Mouse (Mus musculus) limb, embryonic 13.5 days (tissue): ENCODE measurements around the gene Ezh1. TPM values are rescaled to one million over a fixed set of nuclear protein-coding genes. Genes with fewer than 3 reads are reported as not detected.
A peak's percentile ranks its signal among the peaks of the same experiment; 100 is the strongest.

Source experiments
- ATAC-seq: fragments of 200-750 bp; cut with Nextera tagmentation; 2 replicates; pipeline ENCODE4 v1.8.0; 2017; ENCODE audit warnings: low read depth, moderate number of reproducible peaks, moderate TSS enrichment; ENCODE audit not compliant: low FRiP score
- H3K27ac ChIP-seq: fragments of 300-500 bp; sonication (generic); 2 replicates; pipeline ENCODE4 v1.5.1; 2015; ENCODE audit warnings: inconsistent platforms, mild to moderate bottlenecking, moderate library complexity
- H3K27me3 ChIP-seq: fragments of 300-500 bp; sonication (generic); 2 replicates; pipeline ENCODE4 v1.6.1; 2015; ENCODE audit warnings: mild to moderate bottlenecking, inconsistent platforms
- H3K36me3 ChIP-seq: fragments of 300-500 bp; sonication (generic); 2 replicates; pipeline ENCODE4 v1.6.1; 2015; ENCODE audit warnings: inconsistent platforms, mild to moderate bottlenecking, moderate library complexity
- H3K4me1 ChIP-seq: fragments of 300-500 bp; sonication (generic); 2 replicates; pipeline ENCODE4 v1.6.1; 2015; ENCODE audit warnings: inconsistent platforms
- H3K4me2 ChIP-seq: fragments of 300-500 bp; sonication (generic); replicated peaks from 2 replicates; pipeline ENCODE4 v1.6.1; 2015; ENCODE audit warnings: inconsistent platforms, mild to moderate bottlenecking, moderate library complexity
- H3K4me3 ChIP-seq: fragments of 300-500 bp; sonication (generic); 2 replicates; pipeline ENCODE4 v1.5.1; 2015; ENCODE audit warnings: moderate library complexity, mild to moderate bottlenecking, inconsistent platforms
- H3K9ac ChIP-seq: fragments of 300-500 bp; sonication (generic); 2 replicates; pipeline ENCODE4 v1.6.1; 2015; ENCODE audit warnings: mild to moderate bottlenecking, inconsistent platforms
- H3K9me3 ChIP-seq: fragments of 300-500 bp; sonication (generic); 2 replicates; pipeline ENCODE4 v1.6.1; 2016; ENCODE audit warnings: inconsistent platforms
- WGBS: fragments of 180-500 bp; shearing (Covaris S2); methylation state at CpG from one replicate; pipeline ENCODE4 v1.1.7; 2015; 5-methylcytosine and 5-hydroxymethylcytosine counted together
- polyA plus RNA-seq: library from polyadenylated mRNA; unstranded; fragments of >200 nt; fragmentation: Nextera tagmentation; extraction: Ambion mirVana; gene quantifications from 2 replicates; pipeline ENCODE4 v1.2.1, GENCODE M21; 2015

Gene Ezh1
- polyA plus RNA-seq, 1 experiment from 2014 or later = 17.5 TPM

DNA sequence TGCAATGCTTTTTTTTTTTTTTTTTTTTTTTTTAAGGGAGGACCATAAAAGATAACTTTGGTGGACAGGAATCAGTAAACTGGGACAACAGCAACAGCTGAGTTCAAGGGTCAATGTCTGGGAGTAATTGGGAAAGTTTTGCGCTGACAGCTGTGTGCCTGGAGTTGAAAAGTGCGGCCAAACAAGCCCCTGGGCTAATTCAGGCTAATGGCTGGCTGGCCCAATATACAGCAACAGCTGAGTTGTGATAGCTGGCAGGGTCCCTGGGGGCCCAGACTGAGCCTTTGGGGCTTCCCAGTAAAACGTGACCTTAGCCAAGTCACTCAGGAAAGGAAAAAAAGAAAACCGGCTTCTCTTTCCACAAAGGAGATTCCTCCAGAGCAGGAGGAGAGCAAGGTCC lies 18.8 kb upstream of the Ezh1 start:
- H3K9ac ChIP-seq = no peak overlapping the region
- peaks cover 14% of the 10 kb centered on the region for H3K27me3 ChIP-seq
- H3K36me3 ChIP-seq = no peaks in the 10 kb centered on the region
- no peak overlapping the region for H3K4me3 ChIP-seq
- no peak overlapping the region for H3K27ac ChIP-seq
- no peaks in the 10 kb centered on the region for H3K9me3 ChIP-seq
- 2% methylated on average over 4 of the region's 4 CpGs for WGBS
- H3K4me2 ChIP-seq = peak overlapping the region; percentile 98
- H3K4me1 ChIP-seq = peaks cover 32% of the 10 kb centered on the region
- no peak for ATAC-seq

- Histone ChIP-seq H3K4me3 (no peak overlapping the region), H3K36me3 (no peaks in the 10 kb centered on the region), H3K27ac (peak overlapping the region; percentile 73), H3K27me3 (no peaks in the 10 kb centered on the region), H3K4me1 (no peaks in the 10 kb centered on the region; the same call in 1 of the 2 replicates), H3K9me3 (no peaks in the 10 kb centered on the region), H3K4me2 (no peak overlapping the region), H3K9ac (peak overlapping the region; percentile 40; the same call in 1 of the 2 replicates)
- WGBS = 20% methylated on average over 5 of the region's 5 CpGs
- ATAC-seq = no peak
Measured at GRCm38 (mm10) chr11:101238071-101238647, 11.9 kb upstream of the Ezh1 start.

DNA sequence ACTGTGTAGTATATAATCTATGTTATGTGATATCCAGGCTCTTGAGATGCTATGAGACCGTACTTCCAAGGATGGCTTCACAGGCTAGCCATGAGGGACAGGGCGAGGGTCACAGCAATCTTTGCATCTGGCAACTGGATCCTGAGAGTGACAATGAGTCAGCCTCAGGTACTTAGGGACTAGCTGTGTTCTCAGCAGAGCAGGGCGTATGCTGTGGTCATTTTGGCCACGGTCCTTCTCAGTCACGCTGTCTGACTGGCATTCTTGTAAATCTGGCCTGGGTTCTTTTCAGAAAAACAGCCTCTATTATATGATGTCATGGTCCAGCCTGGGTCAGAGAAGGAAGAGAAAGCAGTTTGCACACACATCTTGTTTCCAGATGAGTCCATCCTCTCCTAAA lies 10.5 kb upstream of the Ezh1 start:
- Histone ChIP-seq H3K4me1 (peaks cover 5% of the 10 kb centered on the region), H3K27ac (no peak overlapping the region), H3K36me3 (no peaks in the 10 kb centered on the region), H3K4me2 (no peak overlapping the region), H3K4me3 (no peak overlapping the region), H3K9me3 (no peaks in the 10 kb centered on the region), H3K27me3 (no peaks in the 10 kb centered on the region), H3K9ac (no peak overlapping the region)
- no peak for ATAC-seq
- WGBS = 92% methylated on average over 5 of the region's 5 CpGs

GRCm38 (mm10) chr11:101235429-101235828 lies 9.2 kb upstream of the Ezh1 start:
- H3K27ac ChIP-seq = no peak overlapping the region
- H3K36me3 ChIP-seq = no peaks in the 10 kb centered on the region
- peaks cover 19% of the 10 kb centered on the region for H3K4me1 ChIP-seq
- no peaks in the 10 kb centered on the region for H3K9me3 ChIP-seq
- H3K4me3 ChIP-seq = no peak overlapping the region
- H3K4me2 ChIP-seq = no peak overlapping the region
- no peak for ATAC-seq
- H3K27me3 ChIP-seq = no peaks in the 10 kb centered on the region
- no peak overlapping the region for H3K9ac ChIP-seq

DNA sequence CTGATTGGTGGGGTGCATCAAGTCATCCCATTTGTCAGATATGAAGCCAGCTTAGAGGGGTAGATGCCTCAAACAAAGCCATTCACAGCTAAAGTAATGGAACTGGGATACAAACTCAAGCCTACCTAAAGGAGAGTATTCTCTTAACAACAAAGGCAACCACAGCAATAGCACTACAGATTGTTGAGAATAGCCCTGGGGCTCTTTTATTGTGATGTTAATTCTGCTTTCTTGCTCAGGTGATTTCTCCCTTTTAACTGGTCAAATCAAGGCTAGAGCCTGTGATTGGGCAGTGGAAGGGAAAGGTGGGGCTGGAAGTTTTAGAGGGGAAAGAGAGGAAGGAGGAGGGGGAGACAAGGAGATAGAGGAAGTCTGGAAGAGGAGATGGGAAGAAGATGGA lies 7.9 kb upstream of the Ezh1 start:
- no peaks in the 10 kb centered on the region for H3K27me3 ChIP-seq
- no peaks in the 10 kb centered on the region for H3K36me3 ChIP-seq
- H3K27ac ChIP-seq = no peak overlapping the region
- no peak for ATAC-seq
- no peak overlapping the region for H3K4me3 ChIP-seq
- no peak overlapping the region for H3K9ac ChIP-seq
- H3K4me1 ChIP-seq = peaks cover 30% of the 10 kb centered on the region
- no peak overlapping the region for H3K4me2 ChIP-seq
- H3K9me3 ChIP-seq = no peaks in the 10 kb centered on the region

DNA sequence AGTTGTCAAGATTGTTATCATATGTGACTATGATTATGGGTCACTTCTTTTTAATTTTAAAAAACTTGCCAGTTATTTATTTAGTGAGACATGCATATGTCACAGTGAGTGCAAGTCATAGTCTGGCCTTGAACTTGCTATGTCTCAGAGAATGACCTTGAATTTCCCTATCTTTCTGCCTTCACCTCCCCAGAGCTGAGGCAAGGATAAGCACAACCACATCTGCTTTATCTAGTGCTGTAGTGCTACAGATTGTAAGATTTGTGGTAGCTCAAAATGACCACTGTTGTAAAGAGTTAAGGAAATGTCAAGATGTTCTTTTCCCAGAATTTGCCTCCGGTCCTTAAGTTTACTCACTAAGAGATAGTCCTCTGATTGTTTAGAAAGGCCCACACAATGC lies 7.0 kb upstream of the Ezh1 start:
- 94% methylated on average over 1 of the region's 1 CpGs for WGBS
- H3K9me3 ChIP-seq = no peaks in the 10 kb centered on the region
- no peaks in the 10 kb centered on the region for H3K36me3 ChIP-seq
- H3K9ac ChIP-seq = no peak overlapping the region
- ATAC-seq = no peak
- H3K27me3 ChIP-seq = no peaks in the 10 kb centered on the region
- no peak overlapping the region for H3K4me3 ChIP-seq
- H3K27ac ChIP-seq = no peak overlapping the region
- H3K4me2 ChIP-seq = no peak overlapping the region
- H3K4me1 ChIP-seq = peaks cover 30% of the 10 kb centered on the region

DNA sequence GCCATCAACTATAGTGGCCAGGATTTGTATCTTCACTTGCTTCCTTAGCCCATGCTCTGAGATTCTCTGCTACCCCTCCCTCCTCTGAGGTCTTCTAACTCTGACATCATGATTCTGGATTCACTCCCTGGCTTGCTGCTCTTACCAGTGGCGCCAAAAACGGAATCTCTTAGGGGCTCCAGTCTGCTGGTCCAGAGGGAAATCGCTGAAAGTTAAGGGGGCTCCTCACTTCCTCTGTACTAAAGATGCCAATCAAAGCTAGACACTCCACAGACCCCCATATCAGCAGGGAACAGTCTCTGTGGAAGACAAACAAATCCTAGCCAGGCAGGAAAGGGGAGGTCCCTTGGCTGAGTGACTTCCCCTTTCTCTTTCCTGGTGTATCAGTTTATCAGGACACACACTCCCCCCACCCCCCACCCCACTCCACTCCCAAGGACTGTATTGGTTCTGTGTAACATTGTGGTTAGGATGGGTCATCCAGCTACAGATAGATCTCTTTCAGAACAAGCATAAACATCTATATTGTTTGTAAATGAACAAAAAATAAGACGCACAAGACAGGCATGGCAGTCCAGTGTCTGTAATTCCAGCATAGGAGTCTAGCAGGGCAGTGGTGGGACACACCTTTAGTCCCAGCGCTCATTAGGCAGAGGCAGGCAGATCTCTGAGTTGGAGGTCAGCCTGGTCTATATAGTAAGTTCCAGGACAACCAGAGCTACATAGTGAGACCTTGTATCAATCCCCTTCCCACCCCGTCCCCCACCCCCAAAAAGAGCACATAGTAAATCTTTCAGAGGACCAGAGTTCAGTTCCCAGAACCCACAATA lies 6.0 kb upstream of the Ezh1 start:
- WGBS = 50% methylated on average over 6 of the region's 6 CpGs
- peak; percentile 48; the same call in 1 of the 2 replicates for ATAC-seq
- peak overlapping the region; percentile 48 for H3K4me2 ChIP-seq
- H3K36me3 ChIP-seq = no peaks in the 10 kb centered on the region
- H3K9me3 ChIP-seq = no peaks in the 10 kb centered on the region
- peaks cover 30% of the 10 kb centered on the region for H3K4me1 ChIP-seq
- H3K9ac ChIP-seq = no peak overlapping the region; the same call in 1 of the 2 replicates
- 0 out of 2 replicates have a peak overlapping the region, but pooled peaks have one; percentile 1 for H3K4me3 ChIP-seq
- peak overlapping the region; percentile 55 for H3K27ac ChIP-seq
- H3K27me3 ChIP-seq = no peaks in the 10 kb centered on the region

DNA sequence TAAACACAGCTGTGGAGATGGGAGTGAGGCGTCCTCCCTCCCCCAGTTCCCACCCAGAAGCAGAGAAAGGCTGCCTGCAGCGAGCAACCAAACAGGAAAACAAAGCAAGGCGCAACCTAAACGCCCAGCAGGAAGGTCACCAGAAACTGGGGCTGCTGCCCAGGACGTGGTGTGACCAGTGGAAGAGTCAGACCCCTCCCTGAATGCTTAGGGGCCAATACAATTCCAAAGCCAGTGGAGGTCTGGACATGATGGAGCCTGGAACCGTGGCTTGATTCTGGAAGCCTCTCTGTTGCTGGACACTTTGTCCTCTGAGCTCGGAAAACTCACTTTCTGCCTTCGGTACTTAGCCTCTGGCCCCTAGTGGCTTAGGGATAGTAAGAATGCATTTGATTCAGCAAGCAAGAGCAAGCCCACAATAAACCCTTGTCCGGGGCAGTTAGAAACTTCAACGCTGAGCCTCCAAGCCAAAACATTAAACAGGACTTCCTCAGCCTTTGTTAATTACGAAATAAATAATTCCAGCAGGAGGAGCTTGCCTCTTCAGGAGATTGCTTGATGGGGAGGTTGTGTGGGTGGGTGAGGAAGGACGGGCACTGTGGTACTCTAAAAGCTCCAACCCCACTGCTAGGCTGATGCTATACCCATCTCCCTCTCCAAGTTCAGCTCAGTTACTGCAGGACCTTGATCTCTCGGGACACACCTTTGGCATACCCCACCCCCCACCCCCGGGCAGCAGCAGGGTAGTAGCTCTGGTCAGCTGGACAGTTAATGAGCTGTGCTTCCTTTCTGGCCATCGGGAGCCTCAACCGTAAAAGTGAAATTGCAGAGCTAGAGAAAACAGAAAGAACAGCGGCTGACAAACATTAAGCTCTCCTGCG lies 5.0 kb upstream of the Ezh1 start:
- peak overlapping the region; percentile 48 for H3K4me2 ChIP-seq
- ATAC-seq = 0 out of 2 replicates have a peak, but pooled peaks have one; percentile 29
- H3K9ac ChIP-seq = peak overlapping the region; percentile 36
- H3K4me1 ChIP-seq = peaks cover 30% of the 10 kb centered on the region
- no peaks in the 10 kb centered on the region for H3K9me3 ChIP-seq
- H3K27me3 ChIP-seq = no peaks in the 10 kb centered on the region
- H3K27ac ChIP-seq = peak overlapping the region; percentile 55
- H3K36me3 ChIP-seq = no peaks in the 10 kb centered on the region
- 4% methylated on average over 18 of the region's 18 CpGs for WGBS
- H3K4me3 ChIP-seq = 0 out of 2 replicates have a peak overlapping the region, but pooled peaks have one; percentile 1

DNA sequence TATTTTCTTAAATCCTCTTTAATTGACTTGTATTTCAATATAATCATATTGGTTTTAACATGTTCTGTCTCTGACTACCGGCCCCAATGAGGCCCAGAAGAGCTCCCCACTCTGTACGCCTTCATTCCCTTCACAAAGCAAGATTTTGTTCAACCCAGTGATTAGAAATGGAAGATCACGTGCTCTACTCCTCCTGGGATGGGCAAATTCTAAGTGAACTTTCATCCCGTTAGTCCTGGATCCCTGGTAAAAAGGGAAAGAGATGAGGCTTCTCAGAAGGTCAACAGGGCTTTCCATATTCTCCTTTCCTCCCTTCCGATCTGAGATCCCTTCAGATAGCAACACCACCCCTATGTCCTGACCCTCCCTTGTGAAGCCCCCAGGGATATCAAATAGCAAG lies 4.3 kb upstream of the Ezh1 start:
- Histone ChIP-seq H3K9me3 (no peaks in the 10 kb centered on the region), H3K4me3 (no peak overlapping the region), H3K27ac (peak overlapping the region; percentile 55), H3K9ac (no peak overlapping the region), H3K27me3 (no peaks in the 10 kb centered on the region), H3K4me1 (peaks cover 31% of the 10 kb centered on the region), H3K36me3 (no peaks in the 10 kb centered on the region), H3K4me2 (peak overlapping the region; percentile 48)
- 21% methylated on average over 5 of the region's 5 CpGs for WGBS
- ATAC-seq = no peak

DNA sequence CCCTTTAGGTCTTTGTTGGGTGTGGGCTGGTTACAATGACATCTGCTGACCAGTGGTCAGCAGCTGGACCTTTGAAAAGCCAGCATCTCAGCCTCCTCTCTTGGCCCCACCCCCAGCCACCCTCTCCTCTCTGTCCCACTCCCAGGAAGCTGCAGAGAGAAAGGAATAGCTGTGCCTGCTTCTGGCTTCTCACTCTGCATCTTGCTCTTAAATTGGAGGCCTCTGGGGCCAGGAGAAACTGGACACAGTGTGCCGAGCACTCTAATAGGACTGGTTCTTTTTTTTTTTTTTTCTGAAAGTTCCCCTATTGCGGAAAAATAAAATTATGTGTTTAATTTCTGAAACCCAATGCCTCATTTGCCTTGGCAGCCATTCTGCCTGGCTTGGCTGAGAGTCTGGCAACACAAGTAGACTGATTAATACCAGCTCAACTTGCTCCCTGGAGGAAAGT lies 3.8 kb upstream of the Ezh1 start:
- no peaks in the 10 kb centered on the region for H3K27me3 ChIP-seq
- H3K4me2 ChIP-seq = peak overlapping the region; percentile 48
- no peak overlapping the region for H3K4me3 ChIP-seq
- no peak overlapping the region for H3K9ac ChIP-seq
- H3K9me3 ChIP-seq = no peaks in the 10 kb centered on the region
- no peaks in the 10 kb centered on the region for H3K36me3 ChIP-seq
- no peak for ATAC-seq
- WGBS = 19% methylated on average over 2 of the region's 2 CpGs
- H3K4me1 ChIP-seq = peaks cover 36% of the 10 kb centered on the region
- peak overlapping the region; percentile 55; the same call in 1 of the 2 replicates for H3K27ac ChIP-seq

DNA sequence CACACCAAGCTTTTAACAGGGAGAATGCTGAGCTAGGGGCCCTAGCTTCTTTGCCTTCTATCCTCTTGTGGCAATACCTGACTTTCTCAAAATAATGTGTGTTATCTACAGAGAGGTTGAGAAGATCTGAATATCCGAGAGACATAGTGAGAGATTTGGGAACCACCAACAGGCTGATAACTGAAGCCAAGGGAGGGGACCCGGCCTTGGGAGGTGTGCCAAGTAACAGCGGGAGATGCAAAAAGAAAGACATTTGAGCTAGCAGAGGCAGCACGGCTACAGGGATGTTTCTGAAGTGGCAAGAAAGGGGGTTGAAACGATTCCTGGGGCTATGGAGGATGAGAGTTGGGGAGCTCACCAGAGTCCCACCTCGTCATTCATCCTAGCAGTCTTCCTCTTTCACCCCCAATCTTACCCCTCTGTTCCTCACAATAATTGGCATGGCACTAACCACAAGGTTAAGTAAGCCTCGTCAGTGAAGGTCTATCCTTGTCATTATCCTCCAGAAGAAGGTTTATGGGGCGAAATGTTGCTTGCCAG lies 3.2 kb upstream of the Ezh1 start:
- Histone ChIP-seq H3K4me1 (peaks cover 38% of the 10 kb centered on the region), H3K4me2 (peak overlapping the region; percentile 48), H3K27ac (peak overlapping the region; percentile 55; the same call in 1 of the 2 replicates), H3K9ac (no peak overlapping the region), H3K4me3 (no peak overlapping the region), H3K9me3 (no peaks in the 10 kb centered on the region), H3K27me3 (no peaks in the 10 kb centered on the region), H3K36me3 (no peaks in the 10 kb centered on the region)
- ATAC-seq = no peak
- 46% methylated on average over 8 of the region's 8 CpGs for WGBS
